Mouse (Mus musculus): Measurements from ENCODE around the gene Gm4791. TPM values are rescaled to one million over a fixed set of nuclear protein-coding genes. Genes with fewer than 3 reads are reported as not detected.

Gene Gm4791
- total RNA-seq (2017), result not detected in 2 replicates

GRCm38 (mm10) chr9:46998338-46998791 is at the start of gene Gm4791:
Gene Gm4791, plus strand, starts transcription at chr9:46998741.
- ATAC-seq (replicated peaks; ENCODE audit: low read depth, poor library complexity, severe bottlenecking), result no peak

- no peak for ATAC-seq (replicated peaks; ENCODE audit: low read depth, poor library complexity, severe bottlenecking)
These were observed 42.3 kb upstream of the Gm4791 start for GRCm38 (mm10) chr9:46956286-46956685.

GRCm38 (mm10) chr9:46957420-46957950 is 41.1 kb upstream of the Gm4791 start:
- no peak for ATAC-seq (replicated peaks; ENCODE audit: low read depth, poor library complexity, severe bottlenecking)

GRCm38 (mm10) chr9:46966028-46966427 is 32.5 kb upstream of the Gm4791 start:
- ATAC-seq (replicated peaks; ENCODE audit: low read depth, poor library complexity, severe bottlenecking), result no peak

- ATAC-seq (replicated peaks; ENCODE audit: low read depth, poor library complexity, severe bottlenecking), result no peak
These were observed 29.6 kb upstream of the Gm4791 start for GRCm38 (mm10) chr9:46968970-46969369.

GRCm38 (mm10) chr9:46969406-46969805 is 29.1 kb upstream of the Gm4791 start:
- ATAC-seq (replicated peaks; ENCODE audit: low read depth, poor library complexity, severe bottlenecking), result no peak

- no peak for ATAC-seq (replicated peaks; ENCODE audit: low read depth, poor library complexity, severe bottlenecking)
These were observed 19.7 kb upstream of the Gm4791 start for GRCm38 (mm10) chr9:46978806-46979205.

- ATAC-seq (replicated peaks; ENCODE audit: low read depth, poor library complexity, severe bottlenecking), result no peak
These were observed 18.4 kb upstream of the Gm4791 start for GRCm38 (mm10) chr9:46980111-46980510.

- no peak for ATAC-seq (replicated peaks; ENCODE audit: low read depth, poor library complexity, severe bottlenecking)
These were observed 15.1 kb upstream of the Gm4791 start for GRCm38 (mm10) chr9:46983471-46983870.

GRCm38 (mm10) chr9:47041569-47041968 is 43.0 kb downstream of the Gm4791 start:
- ATAC-seq (replicated peaks; ENCODE audit: low read depth, poor library complexity, severe bottlenecking), result no peak

All from common myeloid progenitor, adult 5-6 weeks (primary cell).